Mouse (Mus musculus) heart, embryonic 12.5 days (tissue): ENCODE data around the gene Ankrd23. TPM values are rescaled to one million over a fixed set of nuclear protein-coding genes. Genes with fewer than 3 reads are reported as not detected.
A peak's percentile ranks its signal among the peaks of the same experiment; 100 is the strongest.

Experiments
- ATAC-seq: fragments of 200-750 bp; cut with Nextera tagmentation; 2 replicates; pipeline ENCODE4 v1.8.0; 2017; ENCODE audit warnings: moderate TSS enrichment, moderate library complexity; ENCODE audit not compliant: insufficient number of reproducible peaks, low FRiP score
- H3K27ac ChIP-seq: fragments of 300-500 bp; sonication (generic); 2 replicates; pipeline ENCODE4 v1.5.1; 2016; ENCODE audit warnings: mild to moderate bottlenecking, moderate library complexity; ENCODE audit not compliant: poor library complexity, severe bottlenecking
- H3K27me3 ChIP-seq: fragments of 300-500 bp; sonication (generic); replicated peaks from 2 replicates; pipeline ENCODE4 v1.6.1; 2016; ENCODE audit warnings: mild to moderate bottlenecking, moderate library complexity
- H3K36me3 ChIP-seq: fragments of 300-500 bp; sonication (generic); 2 replicates; pipeline ENCODE4 v1.6.1; 2016; ENCODE audit warnings: mild to moderate bottlenecking, moderate library complexity
- H3K4me1 ChIP-seq: fragments of 300-500 bp; sonication (generic); replicated peaks from 2 replicates; pipeline ENCODE4 v1.6.1; 2016; ENCODE audit warnings: mild to moderate bottlenecking
- H3K4me2 ChIP-seq: fragments of 300-500 bp; sonication (generic); 2 replicates; pipeline ENCODE4 v1.6.1; 2016; ENCODE audit warnings: mild to moderate bottlenecking, moderate library complexity
- H3K4me3 ChIP-seq: fragments of 300-500 bp; sonication (generic); 2 replicates; pipeline ENCODE4 v1.5.1; 2016; ENCODE audit warnings: mild to moderate bottlenecking
- H3K9ac ChIP-seq: fragments of 300-500 bp; sonication (generic); 2 replicates; pipeline ENCODE4 v1.6.1; 2016; ENCODE audit warnings: mild to moderate bottlenecking, moderate library complexity
- H3K9me3 ChIP-seq: fragments of 300-500 bp; sonication (generic); replicated peaks from 2 replicates; pipeline ENCODE4 v1.6.1; 2016; ENCODE audit warnings: mild to moderate bottlenecking, moderate library complexity
- WGBS: fragments of 180-500 bp; shearing (Covaris S2); methylation state at CpG from one replicate; pipeline ENCODE4 v1.1.7; 2016; 5-methylcytosine and 5-hydroxymethylcytosine counted together
- polyA plus RNA-seq: library from polyadenylated mRNA; unstranded; fragments of >200 nt; fragmentation: Nextera tagmentation; extraction: Ambion mirVana; gene quantifications from 2 replicates; pipeline ENCODE4 v1.2.1, GENCODE M21; 2016

Ankrd23 gene
- polyA plus RNA-seq, 1 experiment from 2014 or later, result 16.8 TPM

GRCm38 (mm10) chr1:36530485-36530884, 6.2 kb downstream of the Ankrd23 start:
- 82% methylated on average over 8 of the region's 8 CpGs for WGBS
- Histone ChIP-seq H3K36me3 (peaks cover 35% of the 10 kb centered on the region), H3K9ac (no peak overlapping the region), H3K4me3 (no peak overlapping the region), H3K27ac (peak overlapping the region; percentile 19; the same call in 1 of the 2 replicates), H3K27me3 (no peaks in the 10 kb centered on the region), H3K4me1 (peaks cover 56% of the 10 kb centered on the region), H3K9me3 (no peaks in the 10 kb centered on the region), H3K4me2 (no peak overlapping the region)
- 0 out of 2 replicates have a peak, but pooled peaks have one; percentile 15 for ATAC-seq

DNA sequence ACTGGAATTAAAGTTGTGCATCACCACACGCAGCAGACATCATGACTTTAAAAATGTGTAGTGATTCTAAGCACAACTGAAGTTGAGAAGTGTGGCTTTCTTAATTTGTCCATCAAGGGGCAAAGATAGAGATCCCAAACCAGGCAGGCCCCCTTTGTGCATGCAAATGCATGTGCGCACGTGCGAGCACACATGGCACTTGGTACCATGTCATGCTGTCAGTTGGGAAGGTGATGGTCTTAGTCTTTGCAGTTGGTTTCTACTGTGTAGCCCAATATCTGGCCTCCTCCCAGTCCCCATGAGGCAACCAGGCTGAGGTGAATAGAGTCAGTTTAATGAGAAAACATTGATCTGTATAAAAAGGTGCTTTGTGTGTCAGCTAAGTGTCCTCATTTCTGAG, 6.8 kb downstream of the Ankrd23 start:
- Histone ChIP-seq H3K27me3 (no peaks in the 10 kb centered on the region), H3K9me3 (no peaks in the 10 kb centered on the region), H3K9ac (no peak overlapping the region), H3K4me1 (peaks cover 50% of the 10 kb centered on the region), H3K27ac (no peak overlapping the region), H3K36me3 (peaks cover 41% of the 10 kb centered on the region), H3K4me2 (no peak overlapping the region), H3K4me3 (no peak overlapping the region)
- no peak for ATAC-seq
- WGBS, result 88% methylated on average over 4 of the region's 4 CpGs

GRCm38 (mm10) chr1:36529274-36529673, 7.4 kb downstream of the Ankrd23 start:
- H3K9me3 ChIP-seq, result no peaks in the 10 kb centered on the region
- H3K27me3 ChIP-seq, result no peaks in the 10 kb centered on the region
- no peak overlapping the region for H3K27ac ChIP-seq
- no peak overlapping the region for H3K4me2 ChIP-seq
- no peak for ATAC-seq
- H3K36me3 ChIP-seq, result peaks cover 47% of the 10 kb centered on the region
- peaks cover 47% of the 10 kb centered on the region for H3K4me1 ChIP-seq
- WGBS, result 82% methylated on average over 4 of the region's 4 CpGs
- H3K4me3 ChIP-seq, result no peak overlapping the region
- no peak overlapping the region for H3K9ac ChIP-seq

DNA sequence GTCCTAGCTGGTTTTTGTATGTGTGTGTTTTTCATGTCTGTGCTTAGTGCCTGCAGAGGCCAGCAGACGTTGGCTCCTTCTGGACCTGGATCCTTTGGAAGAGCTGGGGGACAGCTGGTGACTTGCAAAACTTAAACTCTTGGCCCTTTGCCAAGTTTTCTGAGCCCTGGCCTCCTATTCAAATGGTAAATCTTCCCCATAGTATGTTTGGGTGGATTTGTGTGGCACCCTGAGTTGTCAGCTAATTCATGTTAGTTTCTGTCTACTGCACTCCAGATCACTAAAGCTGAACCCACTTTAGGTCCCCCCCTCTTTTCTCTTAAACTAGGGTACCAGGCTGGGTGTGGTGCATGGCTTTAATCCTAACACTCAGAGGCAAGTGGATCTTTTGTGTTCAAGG, 8.3 kb downstream of the Ankrd23 start:
- Histone ChIP-seq H3K9me3 (no peaks in the 10 kb centered on the region), H3K9ac (no peak overlapping the region), H3K4me1 (peaks cover 47% of the 10 kb centered on the region), H3K36me3 (peaks cover 55% of the 10 kb centered on the region), H3K4me2 (no peak overlapping the region), H3K27ac (no peak overlapping the region), H3K27me3 (no peaks in the 10 kb centered on the region), H3K4me3 (no peak overlapping the region)
- no peak for ATAC-seq
- WGBS, result 20% methylated on average over 1 of the region's 1 CpGs

GRCm38 (mm10) chr1:36526903-36527302, 9.8 kb downstream of the Ankrd23 start:
- H3K4me1 ChIP-seq, result peaks cover 53% of the 10 kb centered on the region
- H3K9me3 ChIP-seq, result no peaks in the 10 kb centered on the region
- no peak overlapping the region for H3K4me3 ChIP-seq
- H3K36me3 ChIP-seq, result peaks cover 64% of the 10 kb centered on the region
- no peak overlapping the region for H3K9ac ChIP-seq
- H3K27ac ChIP-seq, result no peak overlapping the region
- ATAC-seq, result no peak
- 89% methylated on average over 10 of the region's 10 CpGs for WGBS
- no peaks in the 10 kb centered on the region for H3K27me3 ChIP-seq
- H3K4me2 ChIP-seq, result no peak overlapping the region

DNA sequence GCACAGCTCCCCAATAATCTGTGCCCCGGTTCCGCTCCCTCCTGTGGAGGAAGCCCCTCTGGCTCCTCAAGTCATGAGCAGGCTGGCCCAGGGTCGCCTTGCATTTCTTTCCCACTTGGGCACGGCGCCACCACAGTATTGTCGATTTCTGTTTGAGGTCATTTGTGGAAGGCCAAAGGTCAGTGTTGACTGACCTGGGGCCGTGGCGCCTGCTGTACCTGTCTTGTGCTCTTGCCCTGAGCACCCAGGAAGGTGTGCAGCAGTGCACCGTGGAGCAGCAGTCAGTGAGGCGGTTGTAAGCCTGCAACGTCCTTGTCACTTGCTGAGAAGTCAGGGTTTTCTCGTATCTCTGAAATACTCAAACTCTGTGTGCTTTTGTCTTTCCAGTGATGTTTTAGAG, 10.9 kb downstream of the Ankrd23 start:
- Histone ChIP-seq H3K4me3 (no peak overlapping the region), H3K27me3 (no peaks in the 10 kb centered on the region), H3K36me3 (peaks cover 66% of the 10 kb centered on the region), H3K9me3 (no peaks in the 10 kb centered on the region), H3K27ac (no peak overlapping the region), H3K4me2 (no peak overlapping the region), H3K9ac (no peak overlapping the region), H3K4me1 (peaks cover 41% of the 10 kb centered on the region)
- 91% methylated on average over 12 of the region's 12 CpGs for WGBS
- ATAC-seq, result no peak

- no peak for ATAC-seq
- no peak overlapping the region for H3K4me3 ChIP-seq
- H3K27ac ChIP-seq, result peak overlapping the region; percentile 65
- 76% methylated on average over 5 of the region's 5 CpGs for WGBS
- peaks cover 76% of the 10 kb centered on the region for H3K36me3 ChIP-seq
- H3K27me3 ChIP-seq, result no peaks in the 10 kb centered on the region
- no peaks in the 10 kb centered on the region for H3K9me3 ChIP-seq
- H3K4me2 ChIP-seq, result no peak overlapping the region
- no peak overlapping the region for H3K9ac ChIP-seq
- H3K4me1 ChIP-seq, result peaks cover 31% of the 10 kb centered on the region
Observed at GRCm38 (mm10) chr1:36524058-36524457, 12.6 kb downstream of the Ankrd23 start.

DNA sequence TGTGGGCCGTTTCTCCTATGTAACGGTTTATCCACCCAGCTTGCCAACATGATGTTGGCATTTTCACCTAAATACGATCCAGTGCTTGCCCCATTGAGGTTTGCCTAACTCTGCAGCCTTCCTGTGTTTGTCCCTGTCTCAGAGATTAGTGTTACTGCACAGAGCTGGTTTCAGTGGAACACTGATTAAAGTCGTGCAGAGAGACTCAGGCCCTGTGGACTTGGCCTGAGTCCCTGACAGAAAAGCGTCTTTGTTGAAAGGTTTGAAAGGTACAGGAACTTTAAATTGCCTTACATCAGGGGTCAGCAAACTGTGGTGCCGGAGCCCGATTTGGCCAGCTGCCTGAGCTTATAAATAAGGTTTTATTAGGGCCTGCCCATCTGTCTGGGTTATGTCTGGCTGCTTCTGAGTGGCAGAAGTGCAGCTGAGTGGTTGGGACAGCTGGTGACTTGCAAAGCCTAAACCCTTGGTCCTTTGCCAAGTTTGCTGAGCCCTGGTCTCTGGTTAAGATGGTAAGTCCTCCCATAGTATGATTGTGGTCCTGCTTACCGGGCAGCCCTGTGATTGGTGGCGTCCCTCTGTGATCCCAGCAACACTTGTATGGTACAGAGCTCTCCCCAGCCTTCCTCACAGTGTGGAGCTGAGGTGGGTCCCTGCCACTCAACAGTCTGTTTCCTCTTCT, 13.2 kb downstream of the Ankrd23 start:
- Histone ChIP-seq H3K9ac (no peak overlapping the region), H3K36me3 (peaks cover 81% of the 10 kb centered on the region), H3K4me1 (peaks cover 30% of the 10 kb centered on the region), H3K4me3 (no peak overlapping the region), H3K27ac (peak overlapping the region; percentile 65), H3K9me3 (no peaks in the 10 kb centered on the region), H3K27me3 (no peaks in the 10 kb centered on the region), H3K4me2 (no peak overlapping the region)
- peak; percentile 55 for ATAC-seq
- WGBS, result 60% methylated on average over 9 of the region's 9 CpGs

- no peaks in the 10 kb centered on the region for H3K9me3 ChIP-seq
- peaks cover 90% of the 10 kb centered on the region for H3K36me3 ChIP-seq
- peaks cover 36% of the 10 kb centered on the region for H3K4me1 ChIP-seq
- ATAC-seq, result no peak
- H3K9ac ChIP-seq, result no peak overlapping the region
- H3K27ac ChIP-seq, result no peak overlapping the region
- no peak overlapping the region for H3K4me2 ChIP-seq
- H3K27me3 ChIP-seq, result no peaks in the 10 kb centered on the region
- H3K4me3 ChIP-seq, result no peak overlapping the region
- 93% methylated on average over 7 of the region's 7 CpGs for WGBS
Observed at GRCm38 (mm10) chr1:36522210-36522609, 14.5 kb downstream of the Ankrd23 start.

DNA sequence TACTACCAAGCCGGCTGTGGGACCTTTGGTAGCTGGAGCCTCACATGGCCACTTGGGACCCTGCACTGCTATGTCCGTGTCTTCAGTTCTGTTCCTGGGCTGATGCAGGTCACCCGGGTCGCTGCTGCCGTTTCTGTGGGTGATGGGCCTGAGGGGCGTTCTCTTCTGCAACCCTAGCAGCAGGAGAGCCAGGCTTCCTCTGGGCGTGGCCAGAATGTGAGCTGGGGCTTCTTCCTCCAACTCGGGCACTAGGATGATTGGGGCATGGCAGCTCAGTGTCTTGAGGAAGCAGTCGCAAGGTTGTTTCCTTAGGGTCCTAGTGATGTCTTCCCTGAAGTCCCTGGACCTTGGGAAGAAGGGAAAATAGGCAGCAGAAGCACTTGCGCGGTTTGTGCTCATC, 17.1 kb downstream of the Ankrd23 start:
- 80% methylated on average over 11 of the region's 11 CpGs for WGBS
- H3K27me3 ChIP-seq, result no peaks in the 10 kb centered on the region
- peaks cover 54% of the 10 kb centered on the region for H3K4me1 ChIP-seq
- H3K9ac ChIP-seq, result no peak overlapping the region
- no peak for ATAC-seq
- no peak overlapping the region for H3K4me3 ChIP-seq
- H3K9me3 ChIP-seq, result no peaks in the 10 kb centered on the region
- peaks cover 79% of the 10 kb centered on the region for H3K36me3 ChIP-seq
- H3K4me2 ChIP-seq, result no peak overlapping the region
- H3K27ac ChIP-seq, result no peak overlapping the region

DNA sequence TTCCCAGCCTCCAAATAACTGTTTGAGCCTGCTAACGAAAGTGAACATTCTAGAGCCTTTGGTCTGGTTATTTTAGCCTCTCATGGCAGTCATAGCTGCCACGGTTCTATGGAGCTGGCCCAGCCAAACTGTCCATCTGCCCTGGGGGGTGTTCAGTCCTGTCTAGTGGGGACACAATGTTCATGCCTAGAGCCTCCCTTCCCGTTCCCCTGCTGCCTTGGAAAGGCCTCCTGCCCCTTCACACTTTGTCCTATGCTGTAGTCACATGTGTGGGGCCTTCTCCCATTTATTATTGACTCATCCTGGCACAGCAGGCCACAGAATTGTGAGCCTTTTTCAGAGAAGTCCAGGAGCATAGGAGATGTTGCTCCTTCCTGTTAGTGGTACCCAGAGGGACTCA, 18.4 kb downstream of the Ankrd23 start:
- H3K27ac ChIP-seq, result no peak overlapping the region
- H3K9ac ChIP-seq, result 0 out of 2 replicates have a peak overlapping the region, but pooled peaks have one; percentile 31
- WGBS, result 74% methylated on average over 3 of the region's 3 CpGs
- no peaks in the 10 kb centered on the region for H3K27me3 ChIP-seq
- H3K4me3 ChIP-seq, result no peak overlapping the region
- peaks cover 53% of the 10 kb centered on the region for H3K4me1 ChIP-seq
- peaks cover 71% of the 10 kb centered on the region for H3K36me3 ChIP-seq
- H3K9me3 ChIP-seq, result no peaks in the 10 kb centered on the region
- H3K4me2 ChIP-seq, result no peak overlapping the region
- no peak for ATAC-seq

GRCm38 (mm10) chr1:36513718-36514117, 23.0 kb downstream of the Ankrd23 start:
- Histone ChIP-seq H3K9ac (no peak overlapping the region; the same call in 1 of the 2 replicates), H3K9me3 (no peaks in the 10 kb centered on the region), H3K27me3 (no peaks in the 10 kb centered on the region), H3K4me2 (peak overlapping the region; percentile 93), H3K36me3 (peaks cover 29% of the 10 kb centered on the region), H3K4me1 (peaks cover 44% of the 10 kb centered on the region), H3K27ac (no peak overlapping the region), H3K4me3 (peak overlapping the region; percentile 86)
- ATAC-seq, result no peak
- 62% methylated on average over 2 of the region's 2 CpGs for WGBS
